Mouse (Mus musculus) limb, embryonic 13.5 days (tissue): ENCODE results near the gene Vwa8. TPM values are rescaled to one million over a fixed set of nuclear protein-coding genes. Genes with fewer than 3 reads are reported as not detected.

Source experiments
- ATAC-seq: fragments of 200-750 bp; cut with Nextera tagmentation; 2 replicates; pipeline ENCODE4 v1.8.0; 2017; ENCODE audit warnings: low read depth, moderate number of reproducible peaks, moderate TSS enrichment; ENCODE audit not compliant: low FRiP score
- H3K27ac ChIP-seq: fragments of 300-500 bp; sonication (generic); 2 replicates; pipeline ENCODE4 v1.5.1; 2015; ENCODE audit warnings: inconsistent platforms, mild to moderate bottlenecking, moderate library complexity
- H3K27me3 ChIP-seq: fragments of 300-500 bp; sonication (generic); 2 replicates; pipeline ENCODE4 v1.6.1; 2015; ENCODE audit warnings: mild to moderate bottlenecking, inconsistent platforms
- H3K36me3 ChIP-seq: fragments of 300-500 bp; sonication (generic); 2 replicates; pipeline ENCODE4 v1.6.1; 2015; ENCODE audit warnings: inconsistent platforms, mild to moderate bottlenecking, moderate library complexity
- H3K4me1 ChIP-seq: fragments of 300-500 bp; sonication (generic); 2 replicates; pipeline ENCODE4 v1.6.1; 2015; ENCODE audit warnings: inconsistent platforms
- H3K4me2 ChIP-seq: fragments of 300-500 bp; sonication (generic); replicated peaks from 2 replicates; pipeline ENCODE4 v1.6.1; 2015; ENCODE audit warnings: inconsistent platforms, mild to moderate bottlenecking, moderate library complexity
- H3K4me3 ChIP-seq: fragments of 300-500 bp; sonication (generic); 2 replicates; pipeline ENCODE4 v1.5.1; 2015; ENCODE audit warnings: moderate library complexity, mild to moderate bottlenecking, inconsistent platforms
- H3K9ac ChIP-seq: fragments of 300-500 bp; sonication (generic); 2 replicates; pipeline ENCODE4 v1.6.1; 2015; ENCODE audit warnings: mild to moderate bottlenecking, inconsistent platforms
- H3K9me3 ChIP-seq: fragments of 300-500 bp; sonication (generic); 2 replicates; pipeline ENCODE4 v1.6.1; 2016; ENCODE audit warnings: inconsistent platforms
- WGBS: fragments of 180-500 bp; shearing (Covaris S2); methylation state at CpG from one replicate; pipeline ENCODE4 v1.1.7; 2015; 5-methylcytosine and 5-hydroxymethylcytosine counted together
- polyA plus RNA-seq: library from polyadenylated mRNA; unstranded; fragments of >200 nt; fragmentation: Nextera tagmentation; extraction: Ambion mirVana; gene quantifications from 2 replicates; pipeline ENCODE4 v1.2.1, GENCODE M21; 2015

Gene Vwa8
- polyA plus RNA-seq, 1 experiment from 2014 or later: 11.2 TPM

GRCm38 (mm10) chr14:78849961-78850578 is 1.2 kb downstream of the Vwa8 start:
- Histone ChIP-seq H3K27ac (no peak overlapping the region), H3K9ac (no peak overlapping the region), H3K27me3 (no peaks in the 10 kb centered on the region), H3K4me3 (peak overlapping the region; percentile 92), H3K4me1 (peaks cover 14% of the 10 kb centered on the region), H3K4me2 (peak overlapping the region; percentile 74), H3K36me3 (no peaks in the 10 kb centered on the region), H3K9me3 (no peaks in the 10 kb centered on the region)
- 47% methylated on average over 5 of the region's 5 CpGs for WGBS
- ATAC-seq: no peak

- H3K4me1 ChIP-seq: peaks cover 14% of the 10 kb centered on the region
- WGBS: 34% methylated on average over 8 of the region's 8 CpGs
- no peak for ATAC-seq
- no peaks in the 10 kb centered on the region for H3K27me3 ChIP-seq
- H3K36me3 ChIP-seq: no peaks in the 10 kb centered on the region
- no peak overlapping the region for H3K4me3 ChIP-seq
- no peak overlapping the region for H3K27ac ChIP-seq
- H3K9me3 ChIP-seq: no peaks in the 10 kb centered on the region
- no peak overlapping the region for H3K9ac ChIP-seq
- peak overlapping the region; percentile 19; the same call in 1 of the 2 replicates for H3K4me2 ChIP-seq
These were observed 1.8 kb downstream of the Vwa8 start for GRCm38 (mm10) chr14:78850666-78851065.

- Histone ChIP-seq H3K4me2 (no peak overlapping the region), H3K36me3 (no peaks in the 10 kb centered on the region), H3K9me3 (no peaks in the 10 kb centered on the region), H3K27ac (no peak overlapping the region), H3K4me1 (peaks cover 14% of the 10 kb centered on the region), H3K4me3 (no peak overlapping the region), H3K27me3 (no peaks in the 10 kb centered on the region), H3K9ac (no peak overlapping the region)
- no peak for ATAC-seq
- 59% methylated on average over 3 of the region's 3 CpGs for WGBS
These were observed 2.5 kb downstream of the Vwa8 start for GRCm38 (mm10) chr14:78851366-78851765.

DNA sequence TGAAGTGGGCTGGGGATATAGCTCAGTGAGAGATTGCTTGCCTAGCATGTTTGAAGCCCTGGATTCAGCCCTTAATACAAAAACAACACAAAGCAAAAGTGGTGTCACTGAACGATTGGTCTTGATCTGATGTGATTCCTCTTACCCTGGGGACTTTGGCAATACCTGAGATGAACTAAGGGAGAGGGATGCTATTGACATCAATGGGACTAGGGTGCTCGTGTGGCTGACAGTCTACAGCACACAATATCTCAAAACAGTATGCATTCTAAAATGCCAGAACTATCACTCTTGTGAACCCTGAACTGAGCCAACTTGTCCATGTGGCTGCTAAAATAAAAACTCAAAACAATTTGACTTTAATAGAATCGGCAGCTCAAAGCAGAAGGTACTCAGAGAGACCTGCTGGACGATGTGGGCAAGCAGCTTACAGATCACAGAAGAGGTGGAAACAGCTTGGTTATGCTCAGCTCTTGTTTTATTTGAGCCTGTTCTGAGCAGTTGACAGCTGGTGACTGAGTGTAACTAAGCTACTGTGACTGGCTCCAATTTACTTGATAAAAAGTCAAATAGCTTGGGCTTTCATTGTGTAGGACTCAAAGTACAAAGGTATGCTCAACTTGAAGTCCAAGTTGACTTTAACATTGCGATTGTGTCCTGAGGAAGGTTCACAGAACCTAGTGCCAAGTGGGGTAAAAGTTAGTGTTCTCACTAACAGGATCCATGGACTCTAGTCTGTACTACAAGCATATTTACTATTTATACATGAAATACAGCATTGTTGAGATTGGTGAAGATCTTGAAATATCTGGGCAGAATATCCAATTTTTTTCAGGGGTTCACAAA is 3.8 kb downstream of the Vwa8 start:
- Histone ChIP-seq H3K4me2 (no peak overlapping the region), H3K4me1 (peaks cover 14% of the 10 kb centered on the region)
- ATAC-seq: no peak

DNA sequence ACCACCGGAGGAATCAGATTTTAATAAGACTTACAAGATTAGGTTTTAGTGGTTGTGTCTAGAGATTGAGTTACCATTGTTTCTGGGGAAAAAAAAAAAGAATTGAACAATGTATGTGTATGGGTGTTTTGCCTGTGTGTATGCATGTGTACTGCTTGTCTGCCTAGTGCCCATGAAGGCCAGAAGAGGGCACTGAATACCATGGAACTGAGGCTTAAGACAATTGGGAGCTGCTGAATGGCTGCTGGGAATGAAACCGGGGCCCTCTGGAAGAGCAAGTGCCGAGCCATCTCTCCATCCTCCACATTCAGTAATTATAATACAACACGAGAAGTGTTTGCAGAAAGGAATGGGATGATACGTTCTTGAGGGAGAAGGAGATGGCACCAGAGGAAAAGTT is 12.3 kb downstream of the Vwa8 start:
- Histone ChIP-seq H3K36me3 (no peaks in the 10 kb centered on the region), H3K4me1 (peaks cover under 1% of the 10 kb centered on the region; the same call in 1 of the 2 replicates), H3K4me3 (no peak overlapping the region), H3K4me2 (no peak overlapping the region), H3K27me3 (no peaks in the 10 kb centered on the region), H3K9ac (no peak overlapping the region), H3K9me3 (peaks cover 4% of the 10 kb centered on the region; the same call in 1 of the 2 replicates), H3K27ac (no peak overlapping the region)
- no peak for ATAC-seq
- WGBS: 95% methylated on average over 5 of the region's 5 CpGs

More for the DNA sequence above, 3.8 kb downstream of the Vwa8 start:
- Histone ChIP-seq H3K27me3 (no peaks in the 10 kb centered on the region), H3K9ac (no peak overlapping the region), H3K27ac (no peak overlapping the region), H3K4me3 (no peak overlapping the region), H3K9me3 (no peaks in the 10 kb centered on the region), H3K36me3 (no peaks in the 10 kb centered on the region)
- 83% methylated on average over 5 of the region's 5 CpGs for WGBS

- Histone ChIP-seq H3K27me3 (no peaks in the 10 kb centered on the region), H3K36me3 (peaks cover 13% of the 10 kb centered on the region), H3K4me2 (no peak overlapping the region), H3K27ac (no peak overlapping the region), H3K9me3 (no peaks in the 10 kb centered on the region), H3K4me1 (peaks cover 5% of the 10 kb centered on the region; the same call in 1 of the 2 replicates), H3K9ac (no peak overlapping the region), H3K4me3 (no peak overlapping the region)
- WGBS: 46% methylated on average over 2 of the region's 2 CpGs
- no peak for ATAC-seq
These were observed 21.2 kb downstream of the Vwa8 start for GRCm38 (mm10) chr14:78870036-78870435.

DNA sequence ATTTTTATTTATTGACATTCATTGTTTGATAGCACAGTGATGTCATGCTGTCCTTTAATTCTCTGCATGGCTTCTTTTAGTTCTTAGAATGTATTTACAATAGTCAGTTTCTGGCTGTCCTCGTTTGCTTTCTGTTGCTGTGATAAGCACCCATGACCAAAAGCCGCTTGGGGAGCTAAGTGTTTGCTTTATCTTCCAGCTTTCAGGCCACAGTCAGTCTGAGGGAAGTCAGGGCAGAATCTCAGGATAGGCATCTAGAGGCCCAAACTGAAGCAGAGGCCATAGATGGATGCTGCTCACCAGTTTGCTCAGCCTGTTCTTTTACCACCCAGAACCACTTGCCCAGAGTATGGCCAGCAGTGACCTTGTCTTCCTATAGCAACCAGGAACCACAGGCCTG is 28.3 kb downstream of the Vwa8 start:
- no peaks in the 10 kb centered on the region for H3K9me3 ChIP-seq
- H3K27ac ChIP-seq: no peak overlapping the region
- no peak overlapping the region for H3K4me2 ChIP-seq
- no peaks in the 10 kb centered on the region for H3K27me3 ChIP-seq
- H3K4me1 ChIP-seq: 0 out of 2 replicates have a peak, but pooled peaks cover 7% of the 10 kb centered on the region
- WGBS: 89% methylated on average over 2 of the region's 2 CpGs
- no peak for ATAC-seq
- H3K4me3 ChIP-seq: no peak overlapping the region
- no peak overlapping the region for H3K9ac ChIP-seq
- H3K36me3 ChIP-seq: peaks cover 9% of the 10 kb centered on the region

- H3K9ac ChIP-seq: no peak overlapping the region
- no peak overlapping the region for H3K27ac ChIP-seq
- H3K27me3 ChIP-seq: no peaks in the 10 kb centered on the region
- H3K4me2 ChIP-seq: no peak overlapping the region
- no peaks in the 10 kb centered on the region for H3K9me3 ChIP-seq
- WGBS: 72% methylated on average over 13 of the region's 13 CpGs
- peaks cover 17% of the 10 kb centered on the region; the same call in 1 of the 2 replicates for H3K4me1 ChIP-seq
- no peak overlapping the region for H3K4me3 ChIP-seq
- ATAC-seq: no peak
- no peaks in the 10 kb centered on the region for H3K36me3 ChIP-seq
These were observed 29.7 kb downstream of the Vwa8 start for GRCm38 (mm10) chr14:78878402-78879045.

GRCm38 (mm10) chr14:78880879-78881278 is 32.0 kb downstream of the Vwa8 start:
- Histone ChIP-seq H3K27me3 (no peaks in the 10 kb centered on the region), H3K27ac (no peak overlapping the region), H3K4me3 (no peak overlapping the region), H3K36me3 (no peaks in the 10 kb centered on the region), H3K9me3 (no peaks in the 10 kb centered on the region), H3K4me2 (no peak overlapping the region), H3K4me1 (peaks cover 17% of the 10 kb centered on the region; the same call in 1 of the 2 replicates), H3K9ac (no peak overlapping the region)
- ATAC-seq: no peak
- 71% methylated on average over 4 of the region's 4 CpGs for WGBS

- WGBS: 83% methylated on average over 10 of the region's 10 CpGs
- H3K4me2 ChIP-seq: no peak overlapping the region
These were observed 32.7 kb downstream of the Vwa8 start for GRCm38 (mm10) chr14:78881563-78881962.

GRCm38 (mm10) chr14:78885915-78886534 is 37.2 kb downstream of the Vwa8 start:
- no peak overlapping the region for H3K27ac ChIP-seq
- peaks cover 10% of the 10 kb centered on the region; the same call in 1 of the 2 replicates for H3K4me1 ChIP-seq
- no peaks in the 10 kb centered on the region for H3K27me3 ChIP-seq
- H3K9me3 ChIP-seq: no peaks in the 10 kb centered on the region
- WGBS: 74% methylated on average over 7 of the region's 7 CpGs
- no peak overlapping the region for H3K9ac ChIP-seq
- no peaks in the 10 kb centered on the region for H3K36me3 ChIP-seq
- ATAC-seq: no peak
- H3K4me2 ChIP-seq: no peak overlapping the region
- no peak overlapping the region for H3K4me3 ChIP-seq

More at GRCm38 (mm10) chr14:78881563-78881962, 32.7 kb downstream of the Vwa8 start:
- H3K4me1 ChIP-seq: peaks cover 17% of the 10 kb centered on the region; the same call in 1 of the 2 replicates
- H3K27ac ChIP-seq: no peak overlapping the region
- H3K4me3 ChIP-seq: no peak overlapping the region
- no peaks in the 10 kb centered on the region for H3K36me3 ChIP-seq
- no peaks in the 10 kb centered on the region for H3K9me3 ChIP-seq
- no peak overlapping the region for H3K9ac ChIP-seq
- no peak for ATAC-seq
- no peaks in the 10 kb centered on the region for H3K27me3 ChIP-seq
